Mouse (Mus musculus): ENCODE measurements around the gene Sh3tc1. TPM values are rescaled to one million over a fixed set of nuclear protein-coding genes. Genes with fewer than 3 reads are reported as not detected.

Gene Sh3tc1
- 1 to 10 TPM; 2.0 to 3.2 TPM for total RNA-seq (2021)
- long read RNA-seq, experiment 1, partial matches to known transcripts: 1 of 1 reads
- long read RNA-seq, experiment 1, other reads (novel, unspliced or antisense): 0 of 1 reads
- long read RNA-seq, experiment 2, partial matches to known transcripts: 2 of 4 reads
- long read RNA-seq, experiment 2, other reads (novel, unspliced or antisense): 2 of 4 reads

GRCm38 (mm10) chr5:35739536-35740278 lies at the start of gene Sh3tc1:
Gene Sh3tc1, minus strand, starts transcription at chr5:35739987.
- intact Hi-C loops (cut with DNase I): loop anchor here (5.0 to 10.0 kb wide), 2 partner anchors 113 to 235 kb away; no protein-coding TSS in a partner anchor
- DNase-seq: no peak

GRCm38 (mm10) chr5:35788719-35789118 lies 48.9 kb upstream of the Sh3tc1 start:
- DNase-seq: no peak
- intact Hi-C loops (cut with DNase I): no loop called here

GRCm38 (mm10) chr5:35787847-35788246 lies 48.1 kb upstream of the Sh3tc1 start:
- no peak for DNase-seq
- intact Hi-C loops (cut with DNase I): no loop called here

- peak; percentile 59 to 60 for DNase-seq
- intact Hi-C loops (cut with DNase I): no loop called here
Observed at GRCm38 (mm10) chr5:35785853-35786252, 46.1 kb upstream of the Sh3tc1 start.

- DNase-seq: no peak
- intact Hi-C loops (cut with DNase I): no loop called here
Observed at GRCm38 (mm10) chr5:35782648-35783180, 42.9 kb upstream of the Sh3tc1 start.

GRCm38 (mm10) chr5:35781116-35781515 lies 41.3 kb upstream of the Sh3tc1 start:
- DNase-seq: no peak
- intact Hi-C loops (cut with DNase I): no loop called here

GRCm38 (mm10) chr5:35774137-35774424 lies 34.3 kb upstream of the Sh3tc1 start:
- intact Hi-C loops (cut with DNase I): no loop called here
- no peak for DNase-seq

GRCm38 (mm10) chr5:35773274-35774136 lies 33.7 kb upstream of the Sh3tc1 start:
- no peak for DNase-seq
- intact Hi-C loops (cut with DNase I): no loop called here

DNA sequence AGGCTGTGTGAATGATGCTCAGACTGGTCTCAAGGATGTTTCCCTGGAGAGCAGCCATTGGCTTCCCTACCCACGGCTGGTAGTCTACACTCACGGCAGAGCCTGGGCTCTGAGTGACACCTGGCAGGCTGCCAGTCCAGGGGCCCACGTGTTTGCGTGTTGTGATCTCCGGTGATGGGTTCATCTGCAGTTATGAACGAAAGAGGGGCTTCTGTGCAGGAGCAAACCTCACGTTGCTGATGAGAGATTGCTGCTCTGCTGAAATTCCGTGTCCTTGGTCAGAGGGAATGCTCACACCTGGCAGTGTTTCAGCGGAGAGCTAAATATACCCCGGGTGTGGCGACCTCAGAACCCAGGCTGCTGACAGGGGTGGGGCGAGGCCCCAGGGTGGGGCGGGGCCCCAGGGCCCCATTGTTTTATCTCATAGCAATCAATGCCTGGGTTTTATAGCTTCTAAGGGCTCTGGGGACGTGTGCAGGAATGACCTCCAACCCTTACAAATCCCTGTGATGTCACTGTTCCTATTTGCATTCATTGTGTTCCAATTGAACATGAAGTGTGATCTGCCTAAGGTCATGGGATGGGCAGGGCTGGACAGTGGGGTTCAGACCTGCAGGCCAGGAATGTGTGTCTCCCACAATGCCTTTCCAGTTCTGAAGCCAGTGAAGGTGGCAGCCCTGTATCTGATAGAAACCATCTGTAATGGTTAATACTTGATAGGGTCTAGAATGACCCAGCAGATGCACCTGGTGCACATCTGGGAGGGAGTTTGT lies 31.3 kb upstream of the Sh3tc1 start:
- intact Hi-C loops (cut with DNase I): no loop called here

DNA sequence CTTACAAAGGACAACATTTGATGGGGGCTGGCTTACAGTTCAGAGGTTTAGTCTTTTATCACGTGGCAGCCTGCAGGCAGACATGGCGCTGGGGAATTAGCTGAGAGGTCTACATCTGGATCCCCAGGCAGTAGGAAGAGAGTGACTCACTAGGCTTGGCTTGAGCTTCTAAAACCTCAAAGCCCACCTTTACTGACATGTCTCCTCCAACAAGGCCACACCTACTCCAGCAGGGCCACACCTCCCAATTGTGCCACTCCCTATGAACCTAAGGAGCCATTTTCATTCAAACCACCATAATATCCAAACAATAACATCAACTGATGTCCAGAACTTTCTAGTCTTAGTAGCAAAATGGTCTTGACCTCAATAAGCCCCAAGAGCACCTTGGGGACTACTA lies 30.5 kb upstream of the Sh3tc1 start:
- intact Hi-C loops (cut with DNase I): no loop called here
- DNase-seq: no peak

More for the DNA sequence above, 31.3 kb upstream of the Sh3tc1 start:
- peak; percentile 45 to 46 for DNase-seq

- intact Hi-C loops (cut with DNase I): no loop called here
- DNase-seq: no peak
Observed at GRCm38 (mm10) chr5:35768997-35769396, 29.2 kb upstream of the Sh3tc1 start.

- intact Hi-C loops (cut with DNase I): no loop called here
- DNase-seq: no peak
Observed at GRCm38 (mm10) chr5:35768525-35768924, 28.7 kb upstream of the Sh3tc1 start.

DNA sequence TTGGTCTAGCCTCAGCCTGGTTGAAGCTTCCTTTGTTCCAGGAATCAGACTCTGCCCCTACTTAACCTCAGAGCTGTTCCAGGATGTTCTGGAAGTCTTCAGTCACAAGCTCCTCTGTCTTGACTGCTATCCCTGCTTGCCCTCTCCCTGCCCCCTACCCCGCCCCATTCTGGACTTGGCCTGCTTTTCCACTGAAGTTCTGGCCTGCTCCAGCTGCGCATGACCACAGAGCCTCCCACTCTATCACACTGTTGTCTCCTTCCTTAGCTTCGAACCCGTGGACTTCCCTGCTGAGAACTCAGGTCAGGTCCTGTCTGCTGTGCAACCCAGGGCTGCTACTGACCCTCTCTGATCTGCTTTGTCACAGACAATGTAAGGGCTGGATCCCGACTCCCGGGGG lies 26.1 kb upstream of the Sh3tc1 start:
- intact Hi-C loops (cut with DNase I): no loop called here
- DNase-seq: no peak

GRCm38 (mm10) chr5:35762850-35763249 lies 23.1 kb upstream of the Sh3tc1 start:
- DNase-seq: peak in 1 of 2 experiments; percentile 37
- intact Hi-C loops (cut with DNase I): no loop called here

- intact Hi-C loops (cut with DNase I): no loop called here
- peak; percentile 46 to 49 for DNase-seq
Observed at GRCm38 (mm10) chr5:35762388-35762787, 22.6 kb upstream of the Sh3tc1 start.

- DNase-seq: no peak
- intact Hi-C loops (cut with DNase I): no loop called here
Observed at GRCm38 (mm10) chr5:35761323-35761722, 21.5 kb upstream of the Sh3tc1 start.

GRCm38 (mm10) chr5:35758081-35759053 lies 18.6 kb upstream of the Sh3tc1 start:
- DNase-seq: peak in 1 of 2 experiments; percentile 38
- intact Hi-C loops (cut with DNase I): loop anchor here (5.0 kb wide), 1 partner anchor 39 kb away; no protein-coding TSS in a partner anchor

DNA sequence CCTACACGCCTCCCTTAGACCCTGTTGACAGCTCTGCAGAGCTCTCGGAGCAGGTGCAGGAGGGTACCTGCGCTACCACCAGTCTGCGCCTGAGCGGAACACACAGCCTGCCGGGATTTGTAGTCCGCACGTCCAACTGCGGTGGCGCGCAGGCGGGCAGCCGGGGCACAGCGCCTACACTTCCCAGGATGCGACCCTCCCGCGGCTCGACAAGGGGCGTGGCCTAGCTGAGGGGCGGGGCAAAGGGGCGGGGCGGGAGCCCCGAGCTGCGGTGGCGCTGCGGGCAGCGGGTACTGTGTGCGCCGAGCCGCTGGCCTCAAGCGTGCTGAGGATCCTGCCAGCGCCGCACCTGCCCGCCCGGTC lies 17.8 kb upstream of the Sh3tc1 start, which contains the start of gene Ablim2:
Gene Ablim2, plus strand, starts transcription at position 242 of the 363 bp plus-strand sequence.
- peak; percentile 76 to 84 for DNase-seq
- intact Hi-C loops (cut with DNase I): loop anchor here (5.0 kb wide), 1 partner anchor 40 kb away; no protein-coding TSS in a partner anchor

Measured in gastrocnemius, postnatal 36 days (tissue).